Mouse (Mus musculus) midbrain, embryonic 11.5 days (tissue): ENCODE data around the gene 2810004N23Rik. TPM values are rescaled to one million over a fixed set of nuclear protein-coding genes. Genes with fewer than 3 reads are reported as not detected.

Experiments used
- ATAC-seq: fragments of 200-750 bp; cut with Nextera tagmentation; 2 replicates; pipeline ENCODE4 v1.8.0; 2017; ENCODE audit warnings: moderate TSS enrichment, moderate library complexity; ENCODE audit not compliant: low FRiP score
- DNase-seq: peaks from one replicate; pipeline ENCODE4 v3.0.0; 2015; ENCODE audit warnings: low spot score; ENCODE audit errors: missing footprints
- H3K27ac ChIP-seq: fragments of 300-500 bp; sonication (generic); 2 replicates; pipeline ENCODE4 v1.5.1; 2014; ENCODE audit warnings: low read depth, low read length
- H3K27me3 ChIP-seq: fragments of 300-500 bp; sonication (generic); 2 replicates; pipeline ENCODE4 v1.6.1; 2014; ENCODE audit warnings: mild to moderate bottlenecking, low read length, moderate library complexity, mixed read lengths; ENCODE audit not compliant: control insufficient read depth, insufficient read depth
- H3K36me3 ChIP-seq: fragments of 300-500 bp; sonication (generic); 2 replicates; pipeline ENCODE4 v1.6.1; 2014; ENCODE audit warnings: mild to moderate bottlenecking, low read length, moderate library complexity, mixed read lengths; ENCODE audit not compliant: control insufficient read depth, insufficient read depth
- H3K4me1 ChIP-seq: fragments of 300-500 bp; sonication (generic); 2 replicates; pipeline ENCODE4 v1.6.1; 2014; ENCODE audit warnings: low read length; ENCODE audit not compliant: control insufficient read depth, insufficient read depth
- H3K4me2 ChIP-seq: fragments of 300-500 bp; sonication (generic); 2 replicates; pipeline ENCODE4 v1.6.1; 2014; ENCODE audit warnings: mild to moderate bottlenecking, moderate library complexity
- H3K4me3 ChIP-seq: fragments of 300-500 bp; sonication (generic); 2 replicates; pipeline ENCODE4 v1.5.1; 2014; ENCODE audit warnings: low read depth, low read length
- H3K9ac ChIP-seq: fragments of 300-500 bp; sonication (generic); 2 replicates; pipeline ENCODE4 v1.6.1; 2014; ENCODE audit warnings: low read length
- H3K9me3 ChIP-seq: fragments of 300-500 bp; sonication (generic); 2 replicates; pipeline ENCODE4 v1.6.1; 2016; ENCODE audit warnings: low read length; ENCODE audit not compliant: control insufficient read depth
- WGBS: fragments of 180-500 bp; shearing (Covaris S2); extraction: QIAGEN DNeasy Blood & Tissue Kit; methylation state at CpG from one replicate; pipeline ENCODE4 v1.1.7; 2014; 5-methylcytosine and 5-hydroxymethylcytosine counted together
- polyA plus RNA-seq: library from polyadenylated mRNA; unstranded; fragments of >200 nt; fragmentation: Nextera tagmentation; extraction: Ambion mirVana; gene quantifications from 2 replicates; pipeline ENCODE4 v1.2.1, GENCODE M21; 2014

Gene 2810004N23Rik
- polyA plus RNA-seq: 40.6 and 41.7 TPM in 2 replicates

- H3K9me3 ChIP-seq: no peaks in the 10 kb centered on the region
- peaks cover 6% of the 10 kb centered on the region for H3K4me1 ChIP-seq
- peak within 1 kb of the TSS; percentile 90 for H3K4me3 ChIP-seq
- H3K36me3 ChIP-seq: peaks cover 19% of the 10 kb centered on the region
- H3K9ac ChIP-seq: peak within 1 kb of the TSS; percentile 97
- WGBS: 2% methylated on average over 55 of the region's 55 CpGs
- ATAC-seq: peak; percentile 98
- no peaks in the 10 kb centered on the region for H3K27me3 ChIP-seq
- H3K4me2 ChIP-seq: peak within 1 kb of the TSS; percentile 80
- DNase-seq: peak; percentile 100
- H3K27ac ChIP-seq: peak within 1 kb of the TSS; percentile 77
Observed at GRCm38 (mm10) chr8:124862321-124863162, at the start of gene 2810004N23Rik, which contains the start of gene Gnpat. Gene 2810004N23Rik, minus strand, starts transcription at chr8:124863120. Gene Gnpat, plus strand, starts transcription at chr8:124863033.

GRCm38 (mm10) chr8:124911938-124912872 is 49.3 kb upstream of the 2810004N23Rik start:
- DNase-seq: no peak

DNA sequence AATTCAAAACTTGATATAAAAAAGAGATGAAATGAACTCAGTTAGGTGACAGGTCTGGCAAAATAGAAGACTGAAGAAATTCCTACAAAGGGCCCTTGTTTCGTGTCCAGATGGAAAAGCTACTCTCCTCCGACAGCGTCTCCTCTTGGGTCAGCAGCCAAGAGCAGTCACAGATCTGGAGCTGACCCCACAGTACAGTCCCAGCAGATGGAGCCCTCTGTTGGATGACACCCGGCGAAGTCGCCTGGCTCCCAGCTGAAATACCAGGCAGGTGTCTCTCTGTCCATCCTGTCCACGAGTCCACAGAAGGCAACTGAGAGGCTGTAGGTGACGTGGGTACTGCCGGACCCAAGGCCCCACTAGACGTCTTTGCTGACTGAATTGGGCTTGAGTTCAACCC is 47.4 kb upstream of the 2810004N23Rik start:
- no peak overlapping the region for H3K9ac ChIP-seq
- H3K27me3 ChIP-seq: no peaks in the 10 kb centered on the region
- no peak overlapping the region for H3K4me2 ChIP-seq
- no peak overlapping the region for H3K4me3 ChIP-seq
- DNase-seq (no peak), ATAC-seq (no peak)
- no peaks in the 10 kb centered on the region for H3K4me1 ChIP-seq
- WGBS: 89% methylated on average over 10 of the region's 10 CpGs
- no peak overlapping the region for H3K27ac ChIP-seq
- H3K9me3 ChIP-seq: no peaks in the 10 kb centered on the region
- peaks cover 22% of the 10 kb centered on the region for H3K36me3 ChIP-seq

More at GRCm38 (mm10) chr8:124911938-124912872, 49.3 kb upstream of the 2810004N23Rik start:
- no peak overlapping the region for H3K9ac ChIP-seq
- H3K36me3 ChIP-seq: peaks cover 22% of the 10 kb centered on the region
- no peak for ATAC-seq
- no peak overlapping the region for H3K27ac ChIP-seq
- no peaks in the 10 kb centered on the region for H3K9me3 ChIP-seq
- no peaks in the 10 kb centered on the region for H3K4me1 ChIP-seq
- H3K27me3 ChIP-seq: no peaks in the 10 kb centered on the region
- WGBS: 87% methylated on average over 17 of the region's 17 CpGs
- H3K4me3 ChIP-seq: no peak overlapping the region
- no peak overlapping the region for H3K4me2 ChIP-seq

DNA sequence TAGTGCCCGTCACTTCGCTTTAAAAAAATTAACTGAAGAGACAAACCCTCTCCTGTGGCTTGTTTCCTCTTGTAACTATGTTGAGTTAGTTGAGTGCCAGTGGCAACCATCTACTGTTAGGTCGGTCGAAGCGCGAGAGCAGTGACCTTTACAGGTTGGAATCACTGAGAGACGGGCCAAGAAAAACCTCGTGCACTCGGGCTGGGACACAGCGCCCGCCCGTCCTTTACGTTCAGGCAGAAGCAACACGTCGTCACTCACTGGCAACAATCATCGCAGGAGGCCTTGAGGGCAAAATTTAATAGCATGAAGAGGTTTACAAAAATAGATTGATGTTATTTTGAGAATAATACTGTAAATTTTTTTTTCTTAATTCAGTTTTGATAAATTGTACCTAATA is 47.0 kb upstream of the 2810004N23Rik start:
- WGBS: 97% methylated on average over 16 of the region's 16 CpGs

DNA sequence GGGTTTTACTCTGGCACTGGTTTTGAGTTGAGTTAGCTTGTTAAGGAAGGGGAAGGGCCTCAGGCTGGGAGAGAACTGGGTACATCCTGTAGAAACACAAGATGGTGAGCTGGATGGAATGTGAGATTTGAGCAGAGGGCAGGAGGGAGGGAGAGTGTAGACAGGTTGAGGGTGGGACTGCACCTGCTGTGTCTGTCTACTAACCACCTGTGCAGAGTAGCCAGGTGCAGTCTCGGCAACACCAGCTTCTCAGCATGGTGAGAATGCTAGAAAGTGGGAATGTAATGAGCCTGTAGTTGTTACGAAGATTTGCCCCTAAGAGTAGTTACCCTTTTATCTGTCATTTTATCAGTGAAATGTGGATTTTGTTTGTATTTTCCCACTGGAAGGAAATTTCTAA is 42.6 kb upstream of the 2810004N23Rik start:
- H3K9ac ChIP-seq: no peak overlapping the region
- no peaks in the 10 kb centered on the region for H3K9me3 ChIP-seq
- no peak for DNase-seq
- H3K4me1 ChIP-seq: no peaks in the 10 kb centered on the region
- WGBS: 93% methylated on average over 2 of the region's 2 CpGs
- H3K4me3 ChIP-seq: no peak overlapping the region
- no peak overlapping the region for H3K27ac ChIP-seq
- H3K36me3 ChIP-seq: peaks cover 12% of the 10 kb centered on the region
- no peak for ATAC-seq
- H3K27me3 ChIP-seq: no peaks in the 10 kb centered on the region
- H3K4me2 ChIP-seq: no peak overlapping the region

More for the DNA sequence above, 47.0 kb upstream of the 2810004N23Rik start:
- Histone ChIP-seq H3K4me2 (no peak overlapping the region), H3K4me3 (no peak overlapping the region), H3K4me1 (no peaks in the 10 kb centered on the region), H3K27me3 (no peaks in the 10 kb centered on the region), H3K36me3 (peaks cover 21% of the 10 kb centered on the region), H3K9me3 (no peaks in the 10 kb centered on the region), H3K9ac (no peak overlapping the region), H3K27ac (no peak overlapping the region)
- no peak for ATAC-seq
- no peak for DNase-seq

DNA sequence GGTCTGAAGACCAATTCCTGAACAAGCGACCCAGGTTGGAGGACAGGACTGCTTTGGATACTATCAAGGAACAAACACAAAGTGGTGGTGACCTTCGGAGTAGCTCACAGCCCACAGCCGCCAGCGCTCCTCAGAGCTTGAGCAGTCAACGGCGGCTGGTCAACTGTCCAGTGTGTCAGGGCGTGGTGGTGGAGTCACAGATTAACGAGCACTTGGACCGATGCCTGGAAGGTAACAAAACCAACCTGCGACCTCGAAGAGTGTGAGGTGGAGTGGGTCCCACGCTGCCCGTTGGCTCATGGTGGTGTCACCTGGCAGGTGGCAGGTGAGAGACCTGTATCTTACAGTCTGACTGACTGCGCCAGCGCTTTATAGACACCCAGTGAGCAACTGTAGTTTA is 40.3 kb upstream of the 2810004N23Rik start:
- no peak for ATAC-seq
- peaks cover 8% of the 10 kb centered on the region for H3K4me1 ChIP-seq
- no peak overlapping the region for H3K27ac ChIP-seq
- peaks cover 16% of the 10 kb centered on the region for H3K36me3 ChIP-seq
- no peak overlapping the region for H3K4me2 ChIP-seq
- no peak overlapping the region for H3K4me3 ChIP-seq
- WGBS: 96% methylated on average over 15 of the region's 15 CpGs
- H3K9me3 ChIP-seq: no peaks in the 10 kb centered on the region
- DNase-seq: no peak
- no peak overlapping the region for H3K9ac ChIP-seq
- H3K27me3 ChIP-seq: no peaks in the 10 kb centered on the region

- Histone ChIP-seq H3K9me3 (no peaks in the 10 kb centered on the region), H3K9ac (peak overlapping the region; percentile 84), H3K4me2 (peak overlapping the region; percentile 100), H3K4me3 (peak overlapping the region; percentile 95), H3K27me3 (no peaks in the 10 kb centered on the region), H3K4me1 (peaks cover 18% of the 10 kb centered on the region), H3K27ac (peak overlapping the region; percentile 22; the same call in 1 of the 2 replicates), H3K36me3 (peaks cover 7% of the 10 kb centered on the region)
- DNase-seq (no peak), ATAC-seq (no peak; the same call in 1 of the 2 replicates)
- 7% methylated on average over 31 of the region's 31 CpGs for WGBS
Observed at GRCm38 (mm10) chr8:124898251-124898905, 35.5 kb upstream of the 2810004N23Rik start.

- Histone ChIP-seq H3K4me1 (peaks cover 18% of the 10 kb centered on the region), H3K27me3 (no peaks in the 10 kb centered on the region), H3K4me3 (peak within 1 kb of the TSS; percentile 95), H3K27ac (peak within 1 kb of the TSS; percentile 35; the same call in 1 of the 2 replicates), H3K4me2 (peak within 1 kb of the TSS; percentile 100), H3K9ac (peak within 1 kb of the TSS; percentile 84), H3K9me3 (no peaks in the 10 kb centered on the region), H3K36me3 (peaks cover 5% of the 10 kb centered on the region; the same call in 1 of the 2 replicates)
- peak; percentile 90 for ATAC-seq
- peak; percentile 100 for DNase-seq
- WGBS: under 1% methylated on average over 114 of the region's 114 CpGs
Observed at GRCm38 (mm10) chr8:124897386-124898250, 34.7 kb upstream of the 2810004N23Rik start, which contains the start of the genes Exoc8 and Sprtn. Gene Exoc8, minus strand, starts transcription at chr8:124897705. Gene Sprtn, plus strand, starts transcription at chr8:124897886.
